Mouse (Mus musculus): Measurements from ENCODE around the gene Ppid.
"Not testable (repeated sequence)": the region's sequence is repeated elsewhere in the genome, so short reads cannot be mapped to it uniquely, and the experiment has no call there.

The Ppid gene

GRCm38 (mm10) chr3:79572399-79572798 lies 18.7 kb upstream of the Ppid start:
- no peak for DNase-seq (ENCODE audit: low read depth)

DNA sequence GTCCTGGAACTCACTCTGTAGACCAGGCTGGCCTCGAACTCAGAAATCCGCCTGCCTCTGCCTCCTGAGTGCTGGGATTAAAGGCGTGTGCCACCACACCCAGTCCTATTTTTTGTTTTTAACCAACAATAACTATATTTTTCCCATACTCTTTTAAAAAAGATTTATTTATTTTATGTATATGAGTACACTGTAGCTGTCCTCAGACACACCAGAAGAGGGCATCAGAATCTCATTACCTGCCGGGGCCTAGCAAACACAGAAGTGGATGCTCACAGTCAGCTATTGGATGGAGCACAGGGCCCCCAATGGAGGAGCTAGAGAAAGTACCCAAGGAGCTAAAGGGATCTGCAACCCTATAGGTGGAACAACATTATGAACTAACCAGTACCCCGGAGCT lies 17.8 kb upstream of the Ppid start:
- DNase-seq (ENCODE audit: low read depth) = not testable (repeated sequence)

- DNase-seq (ENCODE audit: low read depth) = no peak
Measured at GRCm38 (mm10) chr3:79574336-79574735, 16.8 kb upstream of the Ppid start.

DNA sequence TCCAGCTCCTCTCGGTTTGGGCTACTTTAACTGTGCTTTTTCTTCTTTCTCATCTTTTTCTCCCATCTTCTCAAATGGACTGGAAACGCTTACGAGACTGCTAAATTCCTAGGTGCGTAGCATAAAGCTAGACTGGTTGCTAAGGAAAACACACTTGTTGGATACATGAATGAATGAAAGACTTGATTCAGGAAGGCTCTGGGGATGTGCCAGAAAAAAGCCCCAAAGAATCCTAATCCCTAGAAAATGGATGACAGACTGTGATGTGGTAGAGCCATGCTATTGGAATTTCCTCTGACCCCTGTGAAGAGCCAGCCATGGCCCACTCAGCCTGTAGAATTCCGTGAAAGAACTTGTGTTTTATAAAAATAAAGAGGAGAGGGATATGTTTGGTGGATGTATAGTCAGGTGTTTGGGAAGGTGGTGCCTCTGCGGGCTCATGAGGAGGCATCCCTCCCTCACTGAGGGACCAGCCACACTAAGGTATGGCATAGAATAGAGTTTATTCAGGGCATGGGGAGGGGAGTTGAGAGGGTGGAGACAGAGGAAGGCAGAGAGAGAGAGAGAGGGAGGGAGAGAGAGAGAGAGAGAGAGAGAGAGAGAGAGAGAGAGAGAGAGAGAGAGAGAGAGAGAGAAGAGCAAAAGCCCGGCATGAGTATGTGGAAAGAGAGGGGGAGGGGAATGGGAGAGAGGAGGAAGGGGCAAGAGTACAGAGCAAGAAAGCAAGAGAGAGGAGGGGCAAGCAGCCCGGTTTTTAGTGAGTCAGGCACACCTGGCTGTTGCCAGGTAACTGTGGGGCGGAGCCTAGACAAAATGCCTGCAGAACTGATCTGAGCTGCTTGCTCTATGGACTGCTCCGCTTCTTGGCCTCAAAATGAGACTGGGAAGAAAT lies 15.3 kb upstream of the Ppid start:
- no peak for DNase-seq (ENCODE audit: low read depth)

DNA sequence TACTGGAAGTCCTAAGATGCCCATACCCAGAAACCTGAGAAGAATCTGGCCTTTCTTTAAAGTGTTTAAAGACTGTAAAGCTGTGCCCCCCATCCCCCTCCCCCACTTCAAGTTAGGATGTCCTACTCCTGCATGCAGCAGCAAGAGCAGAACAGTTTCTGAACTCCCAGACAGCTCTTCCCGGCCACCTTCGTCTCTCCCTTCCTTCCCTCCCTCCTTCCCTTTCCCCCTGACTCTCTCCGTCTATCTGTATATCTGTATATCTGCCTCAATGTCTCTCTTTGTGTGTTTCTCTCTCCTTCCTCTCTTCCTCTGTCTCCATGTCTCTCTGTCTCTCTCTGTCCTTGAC lies 14.7 kb upstream of the Ppid start:
- DNase-seq (ENCODE audit: low read depth) = no peak

DNA sequence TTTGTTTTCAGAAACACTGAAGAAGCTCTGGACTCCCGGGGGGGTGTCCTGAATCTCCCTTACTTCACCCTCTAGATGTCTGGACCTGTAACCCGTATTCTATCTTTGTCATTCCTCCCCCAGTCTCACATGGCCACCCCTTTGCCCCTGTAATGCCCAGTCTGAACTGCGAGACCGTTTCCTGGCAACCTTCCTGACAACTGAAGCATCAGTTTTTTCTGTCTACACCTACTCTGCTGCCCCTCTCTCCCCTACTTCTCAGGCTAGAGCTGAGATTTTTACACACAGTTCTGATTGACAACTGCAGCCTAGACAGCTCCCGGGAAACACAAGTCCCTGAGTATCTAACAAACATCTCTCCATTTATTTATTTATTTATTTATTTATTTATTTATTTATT lies 14.3 kb upstream of the Ppid start:
- no peak for DNase-seq (ENCODE audit: low read depth)

DNA sequence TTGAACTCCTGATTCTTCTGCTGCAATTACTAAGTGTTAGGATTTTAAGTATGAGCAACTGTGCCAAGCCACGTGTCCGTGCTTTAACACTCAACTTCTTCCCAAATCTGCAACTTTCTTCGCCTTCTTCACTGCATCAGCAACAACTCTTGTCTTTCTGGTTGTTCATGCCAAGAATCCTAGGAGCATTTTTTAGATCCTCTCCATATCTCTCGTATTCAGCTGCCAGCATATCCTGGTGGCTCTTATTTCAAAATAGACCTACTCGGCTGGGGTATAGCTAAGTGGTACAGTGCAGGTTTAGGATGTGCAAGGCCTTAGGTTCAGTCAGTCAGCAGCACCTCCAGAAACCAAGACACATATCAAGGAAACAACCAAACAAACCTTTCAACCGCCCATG lies 13.5 kb upstream of the Ppid start:
- DNase-seq (ENCODE audit: low read depth) = no peak

DNA sequence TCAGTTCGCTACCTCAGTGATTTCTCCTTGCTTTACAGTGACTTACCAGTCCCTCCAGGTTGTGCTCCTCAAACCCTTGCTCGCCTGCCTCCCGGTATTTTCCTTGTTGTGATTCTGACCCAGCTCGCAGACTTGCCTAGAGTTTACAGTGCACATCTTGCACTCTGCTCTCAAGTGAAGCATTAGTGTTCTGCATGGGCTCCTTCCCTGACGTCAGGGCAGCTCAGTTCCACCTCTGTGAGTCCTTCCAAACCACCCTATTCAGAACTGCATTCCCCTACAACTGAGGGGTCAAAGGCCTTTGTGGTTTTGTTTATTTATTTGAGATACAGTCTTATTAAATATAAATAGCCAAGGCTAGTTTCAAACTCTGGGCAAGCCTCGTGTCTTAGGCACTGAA lies 13.0 kb upstream of the Ppid start:
- DNase-seq (ENCODE audit: low read depth) = no peak

DNA sequence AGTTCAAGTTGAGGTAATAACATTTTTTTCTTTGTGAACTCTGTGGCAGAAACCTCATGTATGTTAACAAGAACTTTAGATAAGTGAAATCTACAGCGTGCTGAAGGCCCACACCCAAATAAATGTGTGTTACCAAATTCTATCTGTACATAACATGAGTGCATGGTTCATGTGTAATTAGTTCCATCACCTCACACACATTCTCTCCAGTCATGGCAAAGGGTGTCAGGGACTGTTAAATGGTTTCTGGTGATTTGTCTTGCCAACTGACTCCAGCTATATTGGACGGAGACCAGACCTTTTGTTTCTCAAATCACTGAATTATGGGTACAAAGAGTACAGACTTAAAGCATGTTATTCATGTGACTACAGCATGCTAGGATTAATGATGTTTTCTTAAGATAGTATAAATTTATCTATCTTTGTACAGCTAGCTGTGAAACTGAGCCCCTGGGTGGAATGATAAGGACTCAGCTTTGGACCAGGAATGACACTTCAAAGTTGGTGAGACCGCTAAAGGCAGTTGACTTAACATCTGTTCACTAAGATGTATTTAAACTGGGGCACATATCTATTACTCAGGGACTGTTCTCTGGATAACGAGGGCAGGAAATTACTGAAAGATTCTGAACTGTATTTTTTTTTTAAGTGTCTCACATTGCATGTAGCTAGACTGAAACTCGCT lies 11.1 kb upstream of the Ppid start:
- DNase-seq (ENCODE audit: low read depth) = no peak

DNA sequence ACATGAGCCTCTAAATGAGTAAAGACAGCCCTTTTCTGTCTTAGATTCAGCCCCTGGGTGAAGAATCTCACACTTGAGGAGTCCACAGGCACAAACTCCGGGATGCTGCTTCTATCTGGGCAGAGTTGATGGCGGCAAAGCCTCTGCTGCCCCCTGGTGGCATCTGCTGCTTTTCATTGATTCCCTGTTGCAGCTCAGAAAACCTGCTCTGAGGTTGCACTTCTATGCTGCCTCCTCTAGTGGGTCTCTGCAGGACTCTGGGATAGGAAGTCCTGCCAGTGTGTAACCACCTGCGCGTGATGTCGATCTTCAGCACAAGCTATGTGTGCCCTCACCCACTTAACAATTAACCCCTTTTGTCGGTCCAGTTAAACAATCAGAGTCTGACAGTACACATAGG lies 4.3 kb upstream of the Ppid start:
- peak; percentile 94 for DNase-seq (ENCODE audit: low read depth)

DNA sequence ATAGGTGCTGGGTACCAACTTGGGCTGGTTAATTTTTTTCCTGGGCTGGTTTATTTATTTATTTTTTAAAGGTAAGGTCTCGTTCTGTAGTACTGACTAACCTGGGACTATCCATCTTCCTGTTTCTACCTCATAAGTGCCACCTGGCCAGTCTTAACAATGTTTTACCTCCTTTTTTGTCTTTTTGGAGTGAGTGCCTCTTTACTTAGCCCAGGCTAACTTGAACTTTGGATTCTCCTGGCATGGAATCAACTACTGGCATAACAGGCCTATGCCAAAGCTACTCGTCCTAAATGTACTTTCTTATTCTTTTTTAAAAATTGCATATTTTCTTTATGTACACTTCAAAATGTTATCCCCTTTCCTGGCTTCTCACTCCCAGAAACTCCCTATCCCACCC lies 1.5 kb upstream of the Ppid start:
- no peak for DNase-seq (ENCODE audit: low read depth)

- DNase-seq (ENCODE audit: low read depth) = peak; percentile 37
Measured at GRCm38 (mm10) chr3:79591793-79592471, 790 bp downstream of the Ppid start.

- no peak for DNase-seq (ENCODE audit: low read depth)
Measured at GRCm38 (mm10) chr3:79595468-79595867, 4.3 kb downstream of the Ppid start.

DNA sequence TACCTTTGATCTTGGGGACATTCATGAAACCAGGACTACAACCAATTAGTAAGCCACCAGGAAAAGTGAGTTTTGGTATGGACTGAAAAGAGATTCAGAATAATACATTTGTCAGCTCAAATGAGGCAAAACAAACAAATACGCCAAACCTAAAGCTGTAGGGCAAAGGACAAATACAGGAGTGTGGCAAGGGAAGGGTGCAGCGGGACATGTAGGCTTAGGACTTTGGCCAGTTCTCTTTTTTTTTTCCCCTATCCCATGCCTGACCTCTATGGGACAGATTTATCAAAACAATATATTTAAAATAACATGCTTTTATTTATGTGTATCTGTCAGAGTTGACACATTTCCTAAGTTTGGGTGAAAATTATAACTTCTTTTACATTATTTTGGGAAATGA lies 18.7 kb downstream of the Ppid start:
- no peak for DNase-seq (ENCODE audit: low read depth)

DNA sequence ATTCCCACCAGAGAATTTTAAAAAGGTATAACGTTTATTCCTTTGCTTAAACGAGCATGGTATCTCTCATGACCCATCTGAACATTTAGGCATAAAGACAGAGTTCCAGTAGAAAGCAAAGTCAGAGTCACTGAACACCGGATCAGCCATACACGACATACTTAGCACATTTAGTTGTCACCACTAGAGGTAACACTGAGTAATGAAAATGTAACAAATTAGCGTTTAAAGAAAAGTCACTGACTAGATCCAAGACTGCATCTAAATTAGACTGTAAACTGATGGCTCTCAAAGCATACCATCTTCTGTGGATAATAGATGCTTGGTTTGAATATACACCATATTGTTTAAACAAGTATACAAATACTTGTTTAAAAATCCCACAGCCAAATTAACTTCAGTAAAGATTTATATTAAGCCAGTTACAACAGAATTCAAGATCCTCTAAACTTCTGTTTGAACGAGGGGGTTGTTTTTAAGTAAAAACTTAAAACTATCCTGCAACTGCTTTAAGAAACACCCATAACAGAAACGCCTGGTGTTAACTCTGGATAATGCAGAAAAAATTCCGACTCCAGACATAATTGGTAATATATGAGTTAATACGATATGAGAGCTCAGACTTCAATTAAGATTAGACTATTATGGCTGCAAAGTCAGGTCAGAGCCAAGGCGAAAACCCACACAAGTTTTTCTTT lies 36.5 kb downstream of the Ppid start:
- DNase-seq (ENCODE audit: low read depth) = peak; percentile 63

DNA sequence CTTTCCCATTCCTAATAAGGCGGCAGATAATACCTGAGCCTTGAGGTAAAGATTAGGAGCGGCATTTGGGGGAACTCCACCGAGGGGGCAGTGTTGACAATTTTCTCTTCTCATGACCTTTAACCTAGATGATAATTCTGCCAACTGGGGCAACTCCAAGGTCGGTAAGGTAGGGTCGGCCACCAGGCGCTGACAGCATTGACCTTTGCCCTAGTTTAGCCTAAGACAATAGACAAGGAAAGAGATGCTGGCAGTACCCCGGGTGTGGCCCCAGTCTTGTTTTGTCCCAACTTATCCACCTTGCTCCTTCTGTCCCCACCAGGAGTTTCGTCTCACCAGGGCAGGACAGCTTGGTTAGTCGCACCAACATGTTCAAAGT lies 37.0 kb downstream of the Ppid start:
- peak; percentile 76 for DNase-seq (ENCODE audit: low read depth)

GRCm38 (mm10) chr3:79628561-79629415 lies 37.6 kb downstream of the Ppid start, which contains the start of gene 4930579G24Rik:
Gene 4930579G24Rik (plus strand): TSS chr3:79629079.
- DNase-seq (ENCODE audit: low read depth) = peak; percentile 100

GRCm38 (mm10) chr3:79629416-79629730 lies 38.2 kb downstream of the Ppid start, which contains the start of gene Etfdh:
Gene Etfdh (minus strand): TSS chr3:79629500.
- DNase-seq (ENCODE audit: low read depth) = no peak

DNA sequence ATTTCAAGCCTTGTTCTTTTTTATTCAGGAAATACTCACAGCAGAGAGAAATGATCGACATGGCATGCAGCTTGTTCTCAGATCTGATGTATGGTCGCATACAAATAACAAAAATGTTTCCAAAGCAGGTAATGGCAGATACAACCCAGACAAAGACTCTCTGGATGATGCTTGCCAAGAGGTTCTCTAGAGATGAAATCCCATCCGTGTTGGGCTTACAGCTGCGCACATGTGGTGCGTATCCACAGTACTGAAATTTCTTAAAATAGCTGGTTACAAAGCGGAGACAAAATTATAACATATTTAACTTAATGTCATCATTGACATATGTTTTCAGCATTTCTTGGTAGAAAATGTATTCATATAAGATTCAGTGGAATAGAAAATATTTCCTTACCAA lies 61.0 kb downstream of the Ppid start:
- DNase-seq (ENCODE audit: low read depth) = no peak
